Mouse (Mus musculus): ENCODE measurements at regions not wholly inside any gene's neighbourhood (a gene's known extent, or its start where the extent isn't known, plus 50 kb on each side); places are given as distances from the start of the nearest gene placed in this dataset.

DNA sequence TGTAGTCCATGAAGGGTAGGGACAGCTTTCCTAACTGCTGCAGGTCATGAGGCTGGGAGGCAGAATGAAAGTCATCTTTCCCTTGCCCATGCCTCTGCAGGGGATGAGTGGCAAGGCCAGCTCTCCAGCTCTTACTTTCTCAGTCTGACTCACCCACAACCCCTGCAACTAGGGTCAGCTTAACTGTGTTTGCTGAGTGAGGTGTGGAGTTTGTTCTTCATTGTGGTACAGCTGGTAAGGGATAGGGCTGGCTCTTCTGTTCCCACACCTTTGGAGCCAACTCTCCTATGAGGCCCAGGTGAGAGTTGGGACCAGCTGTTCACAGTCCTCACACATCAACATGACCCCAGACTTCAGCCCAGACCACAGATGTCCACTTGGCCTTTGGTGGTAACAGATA lies 124.2 kb upstream of the Tle1 start:
- TF ChIP-seq CTCF (conservative IDR thresholded peaks at IDR 0.05; ENCODE audit: low read length), result no peak
- no peak for TF ChIP-seq POU5F1 (IDR thresholded peaks at IDR 0.05; ENCODE audit: borderline replicate concordance, low read length)
- no peak for TF ChIP-seq NANOG (IDR thresholded peaks at IDR 0.05; ENCODE audit: borderline replicate concordance, low read length)

All from E14TG2a.4 (cell line).